8 mouse cellular contexts compared by ENCODE assay signal in the genomic region with DNA sequence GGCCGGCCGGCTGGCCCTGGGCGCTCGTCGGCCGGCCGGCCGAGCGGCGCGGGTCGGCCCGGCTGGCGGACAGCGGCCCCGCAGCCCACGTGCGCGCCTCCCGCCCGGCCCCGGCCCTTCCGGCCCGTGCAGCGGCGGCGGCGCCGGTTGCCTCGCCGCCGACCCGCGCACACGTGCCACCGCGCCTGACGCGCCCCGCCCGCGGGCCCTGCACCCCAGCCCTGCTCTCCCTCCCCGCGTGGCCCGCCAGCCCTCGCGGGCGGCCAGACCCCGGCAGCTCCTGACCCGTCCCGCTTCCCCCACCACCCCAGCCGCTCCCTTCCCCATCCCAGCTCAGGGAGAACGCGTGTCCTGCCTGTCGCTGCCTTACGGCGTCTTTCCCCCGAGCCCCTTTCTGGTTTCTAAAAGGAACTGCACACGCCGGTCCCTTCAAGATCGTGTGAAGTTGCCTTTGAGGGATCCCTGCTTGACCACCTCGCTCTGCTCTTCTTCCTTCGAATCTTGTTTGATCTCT. TPM values are rescaled to one million over a fixed set of nuclear protein-coding genes. Genes with fewer than 3 reads are reported as not detected.
DNase-seq lines count a peak whose midpoint lies in the region; ATAC-seq and TF ChIP-seq lines count a peak whose summit lies in the region.

No protein-coding gene starts in this region.

- H3K4me3 ChIP-seq in kidney, embryonic 14.5 days (ENCODE audit: low read length): peak overlapping the region; percentile 79
- H3K4me3 ChIP-seq in neural tube, embryonic 12.5 days: peak overlapping the region; percentile 90
- peak overlapping the region; percentile 99 for H3K4me3 ChIP-seq in testis, adult 2 months (ENCODE audit: control insufficient read depth, low read depth, low read length)

- H3K36me3 ChIP-seq in kidney, embryonic 14.5 days (ENCODE audit: control insufficient read depth, insufficient read depth, low read length): no peaks in the 10 kb centered on the region
- no peaks in the 10 kb centered on the region for H3K36me3 ChIP-seq in neural tube, embryonic 12.5 days
- H3K36me3 ChIP-seq in testis, adult 2 months (ENCODE audit: control insufficient read depth, insufficient read depth, low read length): no peaks in the 10 kb centered on the region

- DNase-seq in urinary bladder, adult 18-20 months (ENCODE audit: low spot score in 2 of 2): peak; percentile 14 to 30
- DNase-seq in urinary bladder, postnatal 10 days (ENCODE audit: low spot score): no peak
- DNase-seq in cerebellum, postnatal 36 days: peak; percentile 25 to 48
- DNase-seq in heart, adult 18-20 months: peak; percentile 26 to 43
- peak; percentile 19 to 49 for DNase-seq in lung, adult 18-20 months

- peak overlapping the region; percentile 88 for H3K9ac ChIP-seq in kidney, embryonic 14.5 days (ENCODE audit: low read depth, low read length)
- peak overlapping the region; percentile 80 for H3K9ac ChIP-seq in neural tube, embryonic 12.5 days

- ATAC-seq in kidney, embryonic 14.5 days (ENCODE audit: low FRiP score, low TSS enrichment): peak; percentile 40
- ATAC-seq in neural tube, embryonic 12.5 days (ENCODE audit: low FRiP score, low read depth): peak; percentile 54

- H3K4me2 ChIP-seq in kidney, embryonic 14.5 days (replicated peaks; ENCODE audit: low read depth, low read length): peak overlapping the region; percentile 56
- peak overlapping the region; percentile 90 for H3K4me2 ChIP-seq in neural tube, embryonic 12.5 days (replicated peaks)

- no peak for TF ChIP-seq POLR2A in testis, adult 2 months (IDR thresholded peaks at IDR 0.05; ENCODE audit: control insufficient read depth, low read depth, low read length)

- TF ChIP-seq CTCF in testis, adult 2 months (IDR thresholded peaks at IDR 0.05; ENCODE audit: control insufficient read depth, insufficient read depth, insufficient replicate concordance, low read depth, low read length): no peak

- peak overlapping the region; percentile 83 for H3K27ac ChIP-seq in kidney, embryonic 14.5 days (ENCODE audit: low read depth, low read length)
- H3K27ac ChIP-seq in neural tube, embryonic 12.5 days: peak overlapping the region; percentile 66; the same call in 1 of the 2 replicates
- peak overlapping the region; percentile 97 for H3K27ac ChIP-seq in testis, adult 2 months (ENCODE audit: control insufficient read depth, insufficient read depth, low read depth, low read length)

- WGBS in kidney, embryonic 14.5 days: under 1% methylated on average over 17 of the region's 63 CpGs
- under 1% methylated on average over 59 of the region's 63 CpGs for WGBS in neural tube, embryonic 12.5 days

- H3K4me1 ChIP-seq in kidney, embryonic 14.5 days (ENCODE audit: control insufficient read depth, insufficient read depth, low read length): peaks cover 11% of the 10 kb centered on the region; the same call in 1 of the 2 replicates
- peaks cover 12% of the 10 kb centered on the region for H3K4me1 ChIP-seq in neural tube, embryonic 12.5 days
- H3K4me1 ChIP-seq in testis, adult 2 months (ENCODE audit: control insufficient read depth, insufficient read depth, low read length): peaks cover 2% of the 10 kb centered on the region; the same call in 1 of the 2 replicates

- no peaks in the 10 kb centered on the region for H3K9me3 ChIP-seq in kidney, embryonic 14.5 days (ENCODE audit: control insufficient read depth, low read length)
- H3K9me3 ChIP-seq in neural tube, embryonic 12.5 days: no peaks in the 10 kb centered on the region

- H3K27me3 ChIP-seq in kidney, embryonic 14.5 days (ENCODE audit: control insufficient read depth, insufficient read depth, low read length): no peaks in the 10 kb centered on the region
- no peaks in the 10 kb centered on the region for H3K27me3 ChIP-seq in neural tube, embryonic 12.5 days (replicated peaks)
- H3K27me3 ChIP-seq in testis, adult 2 months (ENCODE audit: control insufficient read depth, insufficient read depth, low read length): no peaks in the 10 kb centered on the region

RNA-seq across cellular contexts. Expression of a gene that starts 0.4 kb away (rescaled TPM):
- 100 to 1,000 TPM; 114 to 118 TPM for total RNA-seq in heart, adult 18-20 months (2021)
- 77.8 and 143 TPM in 2 replicates for polyA plus RNA-seq in kidney, embryonic 14.5 days (2014; fragmentation: Nextera tagmentation; extraction: Ambion mirVana)
- 83.3 and 88.4 TPM in 2 replicates for polyA plus RNA-seq in neural tube, embryonic 12.5 days (2016; fragmentation: Nextera tagmentation; extraction: Ambion mirVana)
- polyA plus RNA-seq in testis, adult 2 months (2012; rRNA removed): 333 and 360 TPM in 2 replicates
